Mouse (Mus musculus): ENCODE data around the gene Apol6.
"Not testable (repeated sequence)": the region's sequence is repeated elsewhere in the genome, so short reads cannot be mapped to it uniquely, and the experiment has no call there.

Gene Apol6

DNA sequence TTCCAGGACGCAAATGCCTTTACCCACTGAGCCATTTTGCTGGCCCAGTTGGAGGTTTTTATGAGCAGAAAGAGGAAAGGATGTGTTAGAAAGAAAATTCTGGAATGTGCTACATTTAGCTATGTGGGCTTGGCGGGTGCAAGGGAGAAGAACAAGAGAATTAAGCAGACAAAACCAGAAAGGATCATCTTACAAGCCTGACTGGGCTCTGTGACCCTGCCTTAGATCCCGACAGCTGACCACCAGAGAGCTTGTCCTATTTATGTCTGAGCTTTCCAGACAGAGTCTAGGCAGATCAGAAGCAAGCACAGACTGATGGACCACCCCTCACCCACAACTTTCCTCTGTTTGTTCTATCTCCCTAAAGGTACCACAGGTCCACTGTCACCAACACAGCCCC lies 13.3 kb upstream of the Apol6 start:
- in situ Hi-C loops (cut with MboI, MseI), result no loop called here

DNA sequence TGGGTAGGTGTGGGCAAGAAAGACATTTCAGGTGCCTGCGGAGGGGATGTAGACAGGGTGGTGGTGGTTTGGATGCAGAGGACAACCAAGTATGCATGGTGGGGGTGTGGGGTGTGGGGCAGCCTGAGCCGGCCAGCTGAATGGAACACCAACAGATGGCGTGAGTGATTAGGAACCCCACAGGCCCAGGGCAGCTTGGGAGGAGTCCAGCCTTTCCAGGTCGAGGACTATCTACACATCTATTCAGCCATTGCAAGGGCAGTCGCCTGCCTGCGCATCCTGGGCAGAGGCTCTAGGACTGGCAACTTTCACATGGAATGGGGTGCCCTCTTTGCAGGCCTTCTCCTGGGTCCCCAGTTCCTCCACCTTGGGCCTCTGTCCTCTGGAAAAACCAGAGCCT lies 10.0 kb upstream of the Apol6 start:
- in situ Hi-C loops (cut with MboI, MseI), result no loop called here

DNA sequence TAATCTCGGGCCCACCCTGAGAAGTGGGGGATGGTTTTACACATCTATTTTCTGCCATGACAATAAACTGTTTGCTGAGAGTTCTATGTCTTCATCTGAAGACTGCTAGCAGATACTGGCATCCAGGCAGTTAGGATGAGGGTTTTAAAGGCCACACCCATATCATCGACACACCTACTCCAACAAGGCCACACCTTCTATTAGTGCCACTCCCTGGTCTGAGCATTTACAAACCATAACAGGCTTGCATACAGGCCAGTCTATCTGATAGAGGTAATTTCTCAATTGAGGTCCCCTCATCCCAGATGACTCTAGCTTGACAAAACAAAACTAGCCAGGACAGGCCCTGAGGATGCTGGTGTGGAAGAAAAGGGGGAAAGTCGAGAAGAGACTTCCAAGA lies 8.9 kb upstream of the Apol6 start:
- in situ Hi-C loops (cut with MboI, MseI), result no loop called here

DNA sequence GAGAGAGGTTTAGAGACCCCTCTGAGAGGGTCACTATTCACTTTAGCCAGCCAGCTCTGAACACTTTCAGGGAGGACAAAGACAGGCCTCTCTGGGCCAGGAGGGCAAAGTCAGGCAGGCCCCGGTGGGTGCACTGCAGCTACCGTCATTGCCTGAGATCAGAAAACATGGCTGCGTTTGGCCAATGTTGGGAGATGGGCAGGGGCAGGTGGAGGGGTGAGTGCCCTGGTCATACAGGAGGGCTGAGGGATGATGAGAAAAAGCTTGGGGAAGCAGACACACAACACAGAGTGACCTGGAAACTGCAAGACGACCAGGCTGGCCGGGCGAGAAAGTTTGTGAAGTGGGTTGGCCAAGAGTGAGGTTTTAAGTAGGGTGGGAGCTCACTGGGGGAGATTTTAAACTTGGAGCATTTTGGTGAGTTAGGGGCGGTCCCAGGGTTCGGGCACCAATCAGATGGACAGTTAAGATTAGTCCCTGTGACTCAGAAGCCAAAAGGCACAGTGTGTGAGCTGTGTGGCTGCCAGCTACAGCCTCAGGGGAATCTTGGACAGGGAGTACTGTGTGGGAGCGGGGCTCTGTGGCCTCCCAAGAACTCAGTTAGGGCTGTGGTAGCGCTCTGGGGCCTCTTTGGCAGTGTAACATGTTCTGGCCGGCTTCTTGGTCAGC lies 8.1 kb upstream of the Apol6 start:
- in situ Hi-C loops (cut with MboI, MseI), result no loop called here

DNA sequence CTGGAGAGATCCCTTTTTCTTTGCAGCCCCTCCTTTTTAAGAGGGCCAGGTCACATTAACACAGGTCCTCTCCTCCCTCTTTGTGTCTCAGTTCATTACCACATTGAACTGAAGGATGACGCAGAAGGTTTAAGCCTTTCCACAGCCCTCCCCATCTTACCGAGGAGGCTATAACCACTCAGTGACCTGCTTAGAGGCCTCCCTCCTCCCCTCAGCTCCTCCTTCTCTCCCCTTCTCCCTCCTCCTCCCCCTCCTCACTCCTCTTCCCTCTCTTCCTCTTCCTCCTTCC lies 7.6 kb upstream of the Apol6 start:
- in situ Hi-C loops (cut with MboI, MseI), result no loop called here

DNA sequence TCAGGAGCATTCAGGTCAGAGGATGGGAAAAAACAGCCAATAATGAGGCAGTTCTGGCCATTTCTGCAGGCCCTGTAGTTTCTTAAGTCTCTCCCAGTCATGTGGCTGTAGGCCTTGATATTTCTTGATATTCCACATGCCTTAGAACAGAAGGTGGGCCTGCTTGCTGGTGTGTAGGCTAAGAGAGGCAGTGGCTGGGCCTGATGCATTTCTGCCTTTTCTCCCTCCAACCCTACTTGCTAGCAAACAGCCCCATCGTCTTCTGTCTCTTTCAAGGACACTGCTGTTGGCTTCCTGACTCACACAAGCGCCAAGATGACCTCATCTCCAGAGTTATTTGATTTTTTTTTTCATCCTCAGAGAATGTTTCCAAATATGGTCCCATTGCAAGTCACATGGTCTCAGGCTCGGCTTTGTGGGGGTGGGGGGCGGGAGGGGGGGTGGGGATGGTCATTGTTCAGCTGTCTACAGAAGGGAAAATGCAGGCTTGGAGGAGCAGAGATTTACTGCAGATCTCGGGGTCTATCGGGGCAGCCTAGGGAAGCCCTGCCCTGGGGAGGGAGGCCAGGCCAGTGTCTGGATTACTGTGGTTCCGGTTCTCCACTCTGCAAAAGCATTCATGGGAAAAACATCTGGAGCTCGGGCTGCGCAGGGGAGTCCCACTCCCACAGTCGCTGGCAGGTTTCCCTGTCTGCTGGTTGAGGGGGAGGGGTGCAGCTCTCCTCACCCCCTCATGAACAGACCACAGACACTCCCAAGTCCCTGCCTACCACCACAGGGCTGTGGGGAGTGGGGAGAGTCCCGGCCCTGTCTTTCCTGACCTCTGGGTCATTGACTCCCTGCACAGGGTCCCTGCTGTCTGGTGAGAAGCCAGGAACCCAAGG lies 7.0 kb upstream of the Apol6 start:
- in situ Hi-C loops (cut with MboI, MseI), result no loop called here

DNA sequence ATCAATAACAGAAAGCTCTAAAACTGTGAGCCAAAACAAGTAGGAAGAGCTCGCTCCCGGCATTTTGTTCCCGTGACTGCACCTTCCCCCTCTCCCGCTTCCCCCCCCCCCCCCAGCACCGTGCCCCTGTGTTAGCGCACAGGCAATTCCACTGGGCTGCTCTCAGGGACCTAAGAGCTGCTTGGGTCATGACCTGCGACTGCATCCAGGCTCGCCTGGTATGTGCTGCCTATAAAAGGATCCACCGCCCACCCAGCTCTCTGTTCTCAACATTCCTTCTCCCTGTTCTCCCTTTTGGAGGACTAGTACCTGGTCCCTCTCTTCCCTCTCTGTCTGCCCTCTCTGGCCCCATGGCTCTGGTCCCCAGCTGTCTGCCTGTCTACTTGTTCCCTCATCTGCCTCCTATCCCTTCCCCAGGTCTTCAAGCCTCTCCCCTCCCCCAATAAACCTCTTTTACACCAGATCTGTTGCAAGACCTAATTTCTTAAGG lies 5.3 kb upstream of the Apol6 start:
- in situ Hi-C loops (cut with MboI, MseI), result no loop called here

DNA sequence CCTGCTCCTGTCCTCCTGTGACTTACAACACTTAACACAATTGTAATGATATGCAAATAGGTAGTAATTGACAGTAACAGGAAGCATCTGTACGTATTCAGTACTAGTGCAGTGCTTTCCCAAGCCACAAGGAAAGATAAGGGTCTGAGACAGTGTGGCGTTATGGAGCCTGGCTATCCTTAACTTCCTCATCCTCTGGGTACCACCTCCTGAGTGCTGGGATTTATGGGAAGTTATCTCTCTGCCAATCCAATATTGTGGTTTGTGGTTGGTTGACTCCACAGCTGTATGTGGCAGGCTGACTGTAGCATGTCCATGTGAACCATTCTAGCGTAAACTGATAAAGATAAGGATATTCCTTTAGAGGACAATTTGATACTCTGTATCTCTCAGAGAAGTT lies 3.7 kb upstream of the Apol6 start:
- in situ Hi-C loops (cut with MboI, MseI), result no loop called here

DNA sequence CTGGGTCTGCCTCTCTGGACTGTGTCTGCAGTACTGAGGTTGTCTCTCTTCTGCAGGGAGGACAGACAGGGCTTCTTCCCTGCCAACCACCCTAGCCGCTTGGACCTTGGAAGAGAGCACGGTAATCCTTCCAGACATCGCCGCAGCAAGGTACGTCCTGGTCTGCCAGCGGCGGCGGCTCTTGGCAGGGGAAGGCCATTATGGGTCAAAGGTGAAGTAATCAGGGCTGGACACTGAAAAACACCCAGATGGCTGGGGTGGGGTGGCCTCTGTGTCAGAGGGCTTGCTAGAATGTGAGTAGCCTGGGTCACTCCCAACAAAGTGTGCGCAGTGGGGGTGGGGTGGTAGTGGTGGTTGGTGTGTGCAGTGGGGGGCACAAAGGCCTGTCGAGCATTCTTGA lies 1.1 kb downstream of the Apol6 start:
- in situ Hi-C loops (cut with MboI, MseI), result no loop called here

DNA sequence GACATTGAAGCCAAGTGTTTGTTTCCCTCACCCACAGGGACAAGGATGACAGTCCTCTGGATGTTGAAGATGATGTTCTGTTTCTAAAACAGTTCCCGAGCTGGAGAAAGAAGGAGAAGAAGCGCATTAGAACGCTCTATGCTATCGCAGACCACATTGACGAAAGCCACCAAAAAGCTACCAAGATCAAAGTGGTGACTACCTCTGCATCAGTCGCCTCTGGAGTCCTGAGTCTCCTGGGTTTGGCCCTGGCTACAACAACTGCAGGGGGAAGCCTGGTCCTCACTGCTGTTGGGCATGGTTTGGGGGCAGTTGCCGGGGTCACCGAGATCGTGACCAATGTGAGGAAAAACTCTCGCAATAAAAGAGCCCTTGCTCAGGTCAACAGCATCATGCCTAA lies 6.0 kb downstream of the Apol6 start, which contains the start of gene Mb:
TSS of gene Mb (minus strand) at position 101 of the 400 bp plus-strand sequence.
- in situ Hi-C loops (cut with MboI, MseI), result no loop called here

DNA sequence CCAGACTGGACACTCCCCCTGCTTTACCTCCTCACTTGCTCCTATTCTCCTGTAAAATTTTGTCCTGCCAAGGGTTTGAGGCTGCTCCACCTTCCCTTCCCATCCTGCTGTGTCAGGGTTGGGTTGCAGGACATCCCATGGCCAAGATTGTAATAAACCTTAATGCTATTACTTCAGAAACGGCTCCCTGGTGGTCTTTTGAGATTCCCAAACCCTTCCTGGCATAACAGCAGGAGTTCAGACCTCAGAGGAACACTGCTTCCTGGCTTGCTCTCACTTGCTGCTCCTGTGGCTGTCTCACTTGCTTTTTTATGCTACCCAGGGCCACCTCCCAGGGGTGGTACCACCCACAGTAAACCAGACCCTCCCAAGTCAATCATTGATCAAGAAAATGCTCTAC lies 7.6 kb downstream of the Apol6 start:
- in situ Hi-C loops (cut with MboI, MseI), result no loop called here

DNA sequence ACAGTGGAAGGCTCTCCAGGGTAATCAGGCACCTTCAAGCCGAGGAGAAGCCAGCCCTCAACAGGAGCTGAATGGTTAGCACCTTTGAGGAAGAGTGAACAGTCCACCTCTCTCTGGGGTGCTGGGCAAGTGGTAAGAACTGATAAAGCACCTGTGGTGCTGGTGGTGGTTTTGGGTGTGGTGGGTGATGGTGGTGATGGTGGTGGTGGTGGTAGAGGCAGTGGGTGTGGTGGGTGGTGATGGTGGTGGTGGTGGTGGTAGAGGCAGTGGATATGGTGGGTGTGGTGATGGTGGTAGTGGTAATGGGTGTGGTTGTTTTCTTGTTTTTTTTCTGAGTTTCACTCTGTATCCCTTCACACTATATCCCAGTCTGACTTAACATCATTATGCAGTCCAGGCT lies 8.5 kb downstream of the Apol6 start:
- in situ Hi-C loops (cut with MboI, MseI), result no loop called here

DNA sequence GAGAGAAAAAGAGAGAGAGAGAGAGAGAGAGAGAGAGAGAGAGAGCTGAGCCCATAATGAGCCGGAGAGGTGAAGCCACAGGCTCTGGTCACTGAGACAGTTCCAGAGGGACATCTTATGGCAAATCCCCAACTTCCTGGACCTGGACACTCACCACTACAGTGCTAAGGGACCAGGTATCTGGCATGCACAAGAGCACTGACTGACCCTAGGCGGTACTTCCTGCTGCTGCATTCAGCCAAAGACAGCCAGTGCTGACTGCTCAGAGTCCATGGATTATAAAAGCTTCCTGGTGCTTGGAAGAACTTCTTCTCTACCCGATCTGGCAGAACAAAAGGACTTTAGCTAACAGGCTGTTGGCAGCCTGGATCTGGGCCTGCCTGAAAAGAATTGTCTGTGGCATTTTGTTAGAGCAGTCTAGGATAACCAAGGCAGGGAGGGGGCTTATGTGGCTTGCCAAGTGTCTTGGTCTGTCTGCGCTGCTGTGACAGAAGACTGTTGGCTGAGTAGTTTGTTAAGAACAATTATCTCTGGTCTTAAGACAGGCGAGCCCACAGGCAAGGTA lies 10.2 kb downstream of the Apol6 start:
- in situ Hi-C loops (cut with MboI, MseI), result no loop called here

DNA sequence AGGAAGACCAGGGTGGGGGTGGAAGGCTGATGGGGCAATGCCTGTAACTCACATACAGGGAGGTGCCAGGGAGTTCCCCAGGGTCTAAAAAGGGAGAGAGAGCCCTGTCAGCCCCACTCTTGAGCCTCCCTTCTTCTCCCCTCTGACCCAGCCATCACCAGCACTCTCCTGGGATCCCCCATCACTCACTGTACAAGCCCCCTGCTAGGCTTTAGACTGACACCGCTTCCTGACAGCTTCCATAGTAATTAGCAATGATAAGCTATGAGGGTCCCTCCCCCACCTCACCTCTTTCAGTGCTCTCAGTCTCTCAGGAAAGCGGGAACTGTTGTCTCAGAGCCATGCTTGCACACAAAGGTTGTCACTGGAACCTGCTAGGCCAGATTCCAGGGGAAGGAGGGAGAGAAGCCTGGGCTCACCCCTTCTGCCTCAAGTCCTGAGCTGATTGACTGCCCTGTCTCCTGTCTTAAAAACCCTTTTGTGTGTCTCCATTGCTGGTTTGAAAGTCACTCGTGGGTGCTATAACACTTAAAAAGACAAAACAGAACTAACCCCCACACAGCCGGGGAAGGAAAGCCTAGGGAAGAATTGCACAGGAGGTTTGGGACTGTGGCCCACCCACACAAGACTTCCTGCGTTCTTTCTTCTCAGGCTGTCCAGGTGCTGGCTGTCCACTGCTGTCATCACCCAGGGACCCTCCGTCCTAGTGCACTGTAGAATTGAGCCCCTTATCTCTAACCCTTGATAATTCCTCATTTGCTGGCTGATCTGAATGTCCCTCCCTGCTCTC lies 11.7 kb downstream of the Apol6 start:
- in situ Hi-C loops (cut with MboI, MseI), result no loop called here

DNA sequence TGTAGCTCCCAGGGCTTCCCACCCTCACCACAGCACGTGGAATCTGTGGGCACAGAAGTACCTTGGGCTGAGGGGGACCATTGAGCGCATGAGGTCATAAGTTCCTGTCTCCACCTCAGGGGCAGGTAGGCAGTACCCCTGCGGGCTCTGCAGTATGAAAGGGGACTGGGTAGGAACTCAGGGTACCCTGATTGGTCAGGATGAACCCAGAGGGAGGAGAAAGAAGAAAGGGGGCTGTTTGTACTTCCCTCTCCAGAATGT lies 12.2 kb downstream of the Apol6 start:
- in situ Hi-C loops (cut with MboI, MseI), result no loop called here

DNA sequence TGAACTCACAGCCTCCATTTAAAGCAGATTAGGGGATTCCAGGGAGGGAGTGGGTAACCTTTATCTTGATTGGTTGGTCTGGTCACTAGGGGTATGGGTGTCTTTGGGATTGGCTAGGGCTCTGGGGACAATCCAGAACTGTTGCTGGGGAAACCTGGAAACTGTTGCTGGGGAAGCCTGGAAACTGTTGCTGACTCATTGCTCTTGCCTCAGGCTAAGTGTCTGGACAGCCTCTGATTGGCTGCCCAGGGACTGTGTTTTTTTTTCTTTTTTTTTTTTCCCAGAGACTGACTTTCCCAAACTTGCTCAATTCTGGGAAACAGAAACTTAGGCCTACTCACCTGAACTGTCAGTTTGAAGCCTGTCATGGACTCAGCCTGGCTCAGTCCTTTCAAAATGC lies 14.0 kb downstream of the Apol6 start:
- in situ Hi-C loops (cut with MboI, MseI), result no loop called here

DNA sequence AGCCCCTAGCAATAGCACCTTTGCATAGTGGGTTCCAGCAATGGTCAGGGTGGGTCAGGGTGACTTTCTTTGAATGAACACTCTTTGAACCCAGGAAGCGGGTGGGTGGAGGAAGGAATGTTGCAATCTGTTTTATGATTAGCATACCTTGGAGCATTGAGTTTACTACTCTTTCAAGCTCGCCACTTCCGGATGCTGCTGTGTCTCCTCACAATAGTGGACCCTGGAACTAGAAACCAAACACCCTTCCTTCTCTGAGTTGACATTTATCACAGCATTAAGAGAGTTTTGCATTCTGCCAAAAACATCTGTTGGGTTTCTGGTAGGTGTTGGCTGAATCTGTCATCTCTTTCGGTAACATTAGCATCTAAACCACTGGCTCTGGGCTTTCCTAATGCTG lies 14.9 kb downstream of the Apol6 start:
- in situ Hi-C loops (cut with MboI, MseI), result not testable (repeated sequence)

DNA sequence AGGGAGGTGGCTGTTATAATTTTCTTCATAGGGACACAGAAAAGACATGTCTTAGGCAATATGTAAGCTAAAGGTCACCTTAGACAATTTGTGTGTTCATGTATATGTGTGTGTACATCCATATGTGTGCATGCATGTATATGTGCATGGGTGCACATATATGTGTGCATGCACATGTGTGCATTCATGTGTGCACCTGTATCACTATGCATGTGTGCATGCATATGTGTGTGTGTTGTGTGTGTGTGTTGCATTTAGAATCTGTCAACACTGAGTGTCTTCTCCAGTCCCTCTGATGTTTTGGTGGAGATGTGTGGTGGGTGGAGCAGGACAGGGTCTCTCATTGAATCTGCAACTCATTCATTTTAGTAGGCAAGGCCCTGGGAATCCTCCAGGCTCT lies 18.2 kb downstream of the Apol6 start:
- in situ Hi-C loops (cut with MboI, MseI), result no loop called here

DNA sequence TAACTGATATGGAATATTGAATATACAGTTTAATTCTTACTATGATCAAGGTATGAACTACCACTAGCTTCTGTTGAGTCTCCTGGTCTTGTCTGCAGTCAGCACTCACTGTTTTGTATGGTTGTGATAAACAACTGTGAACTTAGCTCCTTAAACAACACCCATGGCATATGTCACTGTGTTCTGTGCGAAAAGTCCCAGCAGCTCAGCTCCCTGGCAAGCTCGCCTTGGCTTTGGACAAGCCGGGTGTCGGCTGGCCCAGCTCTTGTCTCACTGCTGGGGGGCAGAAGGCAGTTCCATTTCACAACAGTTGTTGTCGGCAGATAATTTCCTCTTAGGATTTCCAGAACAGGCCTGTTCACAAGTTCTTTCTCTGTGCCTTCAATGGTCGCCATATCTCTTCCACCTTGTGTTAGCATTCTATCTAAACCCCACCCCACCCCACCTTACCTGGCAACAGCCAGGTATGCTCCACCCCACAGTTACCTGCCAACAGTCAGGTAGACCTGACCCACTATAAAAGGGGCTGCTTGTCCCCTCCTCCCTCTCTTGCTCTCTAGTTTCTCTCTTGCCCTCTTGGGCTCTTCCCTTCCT lies 20.8 kb downstream of the Apol6 start:
- in situ Hi-C loops (cut with MboI, MseI), result no loop called here

DNA sequence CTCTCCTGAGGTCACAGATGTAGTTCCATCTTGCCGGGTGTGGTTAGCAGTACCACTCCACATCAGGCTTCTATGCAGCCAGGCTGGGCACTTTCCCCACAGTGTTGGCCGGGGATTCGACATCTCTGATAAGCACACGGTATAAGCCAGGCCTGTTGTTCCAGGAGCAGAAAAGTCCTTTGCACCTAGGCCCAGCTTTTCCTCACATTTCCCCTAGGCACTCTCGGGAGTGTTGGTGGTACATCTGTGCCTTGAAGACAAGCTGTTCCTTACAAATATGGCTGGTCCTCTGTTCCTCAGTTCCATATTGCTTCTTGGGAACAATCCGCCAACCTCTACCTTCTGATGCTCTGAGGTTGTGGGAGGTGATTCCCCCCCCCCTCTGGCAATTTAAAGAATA lies 21.7 kb downstream of the Apol6 start:
- in situ Hi-C loops (cut with MboI, MseI), result no loop called here

DNA sequence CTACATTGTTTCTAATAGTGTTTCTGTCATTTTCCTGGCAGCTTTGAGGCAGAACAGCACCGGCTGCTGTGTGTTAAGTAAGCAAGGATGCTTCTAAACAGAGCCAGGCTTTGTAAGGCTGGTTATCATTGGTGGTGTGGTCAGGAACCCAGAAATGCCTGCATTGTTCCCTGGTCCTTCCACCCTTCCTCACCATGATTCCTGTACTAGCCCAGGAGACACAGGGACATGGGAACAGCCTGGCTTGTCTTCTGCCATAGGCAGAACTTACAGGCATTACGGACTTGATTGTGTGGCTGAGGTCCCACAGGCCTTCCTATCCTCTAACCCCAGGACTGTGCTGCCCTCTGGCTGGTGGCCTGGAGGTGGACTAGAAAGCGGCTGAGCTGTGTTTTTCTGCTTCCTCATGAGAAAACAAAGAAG lies 23.9 kb downstream of the Apol6 start:
- in situ Hi-C loops (cut with MboI, MseI), result no loop called here

DNA sequence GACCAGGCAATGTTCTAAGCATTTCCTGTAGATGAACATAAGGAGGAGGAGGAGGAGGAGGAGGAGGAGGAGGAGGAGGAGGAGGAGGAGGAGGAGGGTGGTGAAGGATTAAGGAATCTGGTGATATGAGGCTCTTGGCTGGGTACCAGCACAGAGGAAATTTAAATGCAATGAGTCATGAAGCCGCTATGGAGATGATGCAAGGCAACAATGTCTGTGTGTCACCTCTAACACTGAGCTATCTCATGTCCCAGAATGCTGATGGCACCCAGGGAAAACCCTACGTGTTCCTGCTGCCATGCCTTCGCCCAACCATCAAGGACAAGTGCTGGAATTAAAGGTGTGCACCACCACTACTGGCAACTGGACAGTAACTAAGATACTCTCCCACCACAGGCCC lies 24.5 kb downstream of the Apol6 start:
- in situ Hi-C loops (cut with MboI, MseI), result no loop called here

Measured in T-helper 2 cell (primary cell).